Mouse (Mus musculus) heart, embryonic 13.5 days (tissue): ENCODE results near the gene Prss23. TPM values are rescaled to one million over a fixed set of nuclear protein-coding genes. Genes with fewer than 3 reads are reported as not detected.

Experiments
- ATAC-seq: fragments of 200-750 bp; cut with Nextera tagmentation; 2 replicates; pipeline ENCODE4 v1.8.0; 2017; ENCODE audit warnings: moderate TSS enrichment; ENCODE audit not compliant: insufficient number of reproducible peaks, low FRiP score, low TSS enrichment; ENCODE audit errors: extremely low read depth
- H3K27ac ChIP-seq: fragments of 300-500 bp; sonication (generic); replicated peaks from 2 replicates; pipeline ENCODE4 v1.5.1; 2015; ENCODE audit warnings: moderate library complexity, mild to moderate bottlenecking, inconsistent platforms
- H3K27me3 ChIP-seq: fragments of 300-500 bp; sonication (generic); replicated peaks from 2 replicates; pipeline ENCODE4 v1.6.1; 2015; ENCODE audit warnings: mild to moderate bottlenecking, inconsistent platforms
- H3K36me3 ChIP-seq: fragments of 300-500 bp; sonication (generic); 2 replicates; pipeline ENCODE4 v1.6.1; 2015; ENCODE audit warnings: mild to moderate bottlenecking, inconsistent platforms
- H3K4me1 ChIP-seq: fragments of 300-500 bp; sonication (generic); 2 replicates; pipeline ENCODE4 v1.6.1; 2015; ENCODE audit warnings: inconsistent platforms
- H3K4me2 ChIP-seq: fragments of 300-500 bp; sonication (generic); 2 replicates; pipeline ENCODE4 v1.6.1; 2015; ENCODE audit warnings: inconsistent platforms, mild to moderate bottlenecking, moderate library complexity
- H3K4me3 ChIP-seq: fragments of 300-500 bp; sonication (generic); 2 replicates; pipeline ENCODE4 v1.5.1; 2015; ENCODE audit warnings: moderate library complexity, mild to moderate bottlenecking, inconsistent platforms
- H3K9ac ChIP-seq: fragments of 300-500 bp; sonication (generic); 2 replicates; pipeline ENCODE4 v1.6.1; 2015; ENCODE audit warnings: inconsistent platforms, mild to moderate bottlenecking, moderate library complexity
- H3K9me3 ChIP-seq: fragments of 300-500 bp; sonication (generic); 2 replicates; pipeline ENCODE4 v1.6.1; 2016; ENCODE audit warnings: inconsistent platforms
- WGBS: fragments of 180-500 bp; shearing (Covaris S2); methylation state at CpG from one replicate; pipeline ENCODE4 v1.1.7; 2015; ENCODE audit warnings: mixed read lengths; 5-methylcytosine and 5-hydroxymethylcytosine counted together
- polyA plus RNA-seq: library from polyadenylated mRNA; unstranded; fragments of >200 nt; fragmentation: Nextera tagmentation; extraction: Ambion mirVana; gene quantifications from 2 replicates; pipeline ENCODE4 v1.2.1, GENCODE M21; 2015

Gene Prss23
- 32.3 and 33.7 TPM in 2 replicates for polyA plus RNA-seq

GRCm38 (mm10) chr7:89526731-89527429 lies at the start of gene Prss23:
Gene Prss23 (minus strand): TSS chr7:89527187.
- no peaks in the 10 kb centered on the region for H3K9me3 ChIP-seq
- H3K36me3 ChIP-seq: no peaks in the 10 kb centered on the region
- H3K4me3 ChIP-seq: peak within 1 kb of the TSS; percentile 10; the same call in 1 of the 2 replicates
- peak within 1 kb of the TSS; percentile 47 for H3K4me2 ChIP-seq
- peaks cover 25% of the 10 kb centered on the region for H3K4me1 ChIP-seq
- H3K9ac ChIP-seq: peak within 1 kb of the TSS; percentile 20
- peaks cover 3% of the 10 kb centered on the region; the same call in 1 of the 2 replicates for H3K27me3 ChIP-seq
- WGBS: 29% methylated on average over 16 of the region's 16 CpGs
- peak within 1 kb of the TSS; percentile 80 for H3K27ac ChIP-seq
- no peak for ATAC-seq

DNA sequence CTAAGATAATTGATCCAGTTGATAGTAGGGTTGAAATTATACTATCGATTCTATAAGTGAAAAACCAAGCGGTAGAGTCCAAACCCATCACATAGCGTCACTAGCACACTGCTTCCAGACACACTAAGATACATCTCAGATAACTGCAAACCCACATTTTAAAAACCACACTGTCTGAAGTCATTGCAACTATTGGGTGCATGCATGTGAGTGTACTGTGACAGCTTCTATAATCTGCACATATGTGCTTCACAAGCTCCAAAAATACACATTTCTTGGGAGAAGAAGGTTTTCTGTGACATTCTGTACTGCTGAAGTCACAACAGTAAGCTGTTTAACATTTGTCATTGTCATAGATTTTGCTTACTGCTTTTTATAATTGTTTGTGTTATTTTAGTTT lies 49.1 kb upstream of the Prss23 start:
- Histone ChIP-seq H3K9ac (no peak overlapping the region), H3K27ac (no peak overlapping the region), H3K4me3 (no peak overlapping the region), H3K4me1 (0 out of 2 replicates have a peak, but pooled peaks cover 2% of the 10 kb centered on the region), H3K9me3 (no peaks in the 10 kb centered on the region), H3K27me3 (no peaks in the 10 kb centered on the region), H3K4me2 (no peak overlapping the region), H3K36me3 (no peaks in the 10 kb centered on the region)
- WGBS: 80% methylated on average over 3 of the region's 3 CpGs
- ATAC-seq: no peak

GRCm38 (mm10) chr7:89564569-89564968 lies 37.6 kb upstream of the Prss23 start:
- Histone ChIP-seq H3K9ac (no peak overlapping the region), H3K4me1 (peaks cover 34% of the 10 kb centered on the region), H3K27ac (no peak overlapping the region), H3K9me3 (no peaks in the 10 kb centered on the region), H3K4me3 (no peak overlapping the region), H3K36me3 (no peaks in the 10 kb centered on the region), H3K4me2 (no peak overlapping the region), H3K27me3 (no peaks in the 10 kb centered on the region)
- ATAC-seq: no peak
- 86% methylated on average over 2 of the region's 2 CpGs for WGBS

GRCm38 (mm10) chr7:89563501-89563900 lies 36.5 kb upstream of the Prss23 start:
- H3K27me3 ChIP-seq: no peaks in the 10 kb centered on the region
- H3K4me1 ChIP-seq: peaks cover 40% of the 10 kb centered on the region
- no peak overlapping the region for H3K4me3 ChIP-seq
- no peak overlapping the region for H3K4me2 ChIP-seq
- WGBS: 62% methylated on average over 2 of the region's 2 CpGs
- peak overlapping the region; percentile 42 for H3K27ac ChIP-seq
- no peak for ATAC-seq
- H3K36me3 ChIP-seq: no peaks in the 10 kb centered on the region
- no peak overlapping the region for H3K9ac ChIP-seq
- no peaks in the 10 kb centered on the region for H3K9me3 ChIP-seq

- no peaks in the 10 kb centered on the region for H3K36me3 ChIP-seq
- H3K4me3 ChIP-seq: no peak overlapping the region
- H3K27me3 ChIP-seq: no peaks in the 10 kb centered on the region
- no peak overlapping the region for H3K27ac ChIP-seq
- peaks cover 40% of the 10 kb centered on the region for H3K4me1 ChIP-seq
- no peak for ATAC-seq
- H3K4me2 ChIP-seq: no peak overlapping the region
- H3K9me3 ChIP-seq: no peaks in the 10 kb centered on the region
- WGBS: 40% methylated on average over 2 of the region's 2 CpGs
- no peak overlapping the region for H3K9ac ChIP-seq
These were observed 35.2 kb upstream of the Prss23 start for GRCm38 (mm10) chr7:89562140-89562539.

DNA sequence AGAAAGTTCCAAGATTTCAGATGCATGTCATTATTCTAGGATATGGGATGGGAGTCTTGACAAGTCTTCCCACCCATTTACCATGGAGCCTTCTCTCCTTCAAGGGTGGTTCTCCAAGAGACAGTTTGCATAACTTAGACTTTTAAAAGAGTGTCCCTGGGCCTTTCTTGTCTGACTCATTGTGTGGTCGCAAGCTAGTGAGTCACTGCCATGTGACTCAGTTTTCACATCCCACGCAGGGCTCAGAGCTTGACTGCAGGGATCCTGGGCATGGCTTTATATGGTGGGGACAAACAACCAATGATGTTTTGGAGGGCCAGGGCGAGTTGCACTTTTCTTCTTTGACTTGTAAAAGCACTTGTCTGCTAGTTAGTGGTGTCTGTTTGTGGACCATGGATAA lies 34.0 kb upstream of the Prss23 start:
- Histone ChIP-seq H3K4me1 (peaks cover 40% of the 10 kb centered on the region), H3K9me3 (no peaks in the 10 kb centered on the region), H3K27me3 (no peaks in the 10 kb centered on the region), H3K27ac (no peak overlapping the region), H3K36me3 (no peaks in the 10 kb centered on the region), H3K9ac (no peak overlapping the region), H3K4me3 (no peak overlapping the region), H3K4me2 (no peak overlapping the region)
- ATAC-seq: no peak
- 58% methylated on average over 3 of the region's 3 CpGs for WGBS

DNA sequence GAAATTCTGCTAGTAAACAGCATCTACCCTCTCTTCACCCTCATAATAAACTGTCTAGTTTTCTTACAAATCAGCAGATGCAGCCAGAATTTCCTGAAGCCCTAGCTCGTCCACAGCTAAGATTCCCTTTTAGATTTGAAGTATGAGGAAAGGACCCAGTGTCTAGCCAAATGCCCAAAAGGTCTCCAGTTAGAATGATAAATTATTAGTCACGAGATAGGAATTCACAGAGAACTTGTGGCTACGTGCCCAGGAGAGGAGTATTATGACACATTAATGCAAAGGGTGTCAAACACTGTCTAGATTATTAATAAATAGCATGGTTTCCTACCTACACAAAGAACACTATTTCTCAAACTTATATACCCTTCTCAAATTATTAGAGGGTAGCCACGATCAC lies 32.6 kb upstream of the Prss23 start:
- Histone ChIP-seq H3K27ac (no peak overlapping the region), H3K4me3 (no peak overlapping the region), H3K4me1 (peaks cover 40% of the 10 kb centered on the region), H3K9me3 (no peaks in the 10 kb centered on the region), H3K36me3 (no peaks in the 10 kb centered on the region), H3K27me3 (no peaks in the 10 kb centered on the region), H3K4me2 (no peak overlapping the region), H3K9ac (no peak overlapping the region)
- ATAC-seq: no peak
- 49% methylated on average over 4 of the region's 4 CpGs for WGBS

DNA sequence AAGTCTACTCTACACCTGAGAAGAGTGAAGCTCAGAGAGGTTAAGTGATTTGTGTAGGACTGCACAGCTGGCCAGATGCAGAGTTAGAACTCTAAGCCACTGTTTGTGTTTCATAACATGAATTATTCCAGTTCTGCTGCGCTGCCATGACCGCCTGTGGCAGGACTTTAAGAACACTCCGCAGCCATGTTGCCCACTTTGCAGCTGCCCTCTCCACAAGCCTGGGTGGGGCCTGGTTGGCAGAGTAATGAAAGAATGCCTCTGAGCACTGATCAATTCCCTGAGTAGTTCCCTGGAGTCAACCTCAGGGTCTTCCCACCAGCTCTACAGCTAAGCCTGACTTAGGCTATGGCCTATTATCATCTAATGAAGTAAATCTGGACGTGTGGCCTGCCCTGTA lies 32.1 kb upstream of the Prss23 start:
- H3K36me3 ChIP-seq: no peaks in the 10 kb centered on the region
- no peak overlapping the region for H3K27ac ChIP-seq
- no peak overlapping the region for H3K4me3 ChIP-seq
- 77% methylated on average over 4 of the region's 4 CpGs for WGBS
- H3K27me3 ChIP-seq: no peaks in the 10 kb centered on the region
- H3K4me2 ChIP-seq: no peak overlapping the region
- H3K4me1 ChIP-seq: peaks cover 40% of the 10 kb centered on the region
- no peaks in the 10 kb centered on the region for H3K9me3 ChIP-seq
- no peak for ATAC-seq
- no peak overlapping the region for H3K9ac ChIP-seq

GRCm38 (mm10) chr7:89558446-89559039 lies 31.6 kb upstream of the Prss23 start:
- Histone ChIP-seq H3K9ac (no peak overlapping the region), H3K9me3 (no peaks in the 10 kb centered on the region), H3K27me3 (no peaks in the 10 kb centered on the region), H3K36me3 (no peaks in the 10 kb centered on the region), H3K4me1 (peaks cover 38% of the 10 kb centered on the region), H3K4me2 (no peak overlapping the region), H3K27ac (no peak overlapping the region), H3K4me3 (no peak overlapping the region)
- no peak for ATAC-seq
- 85% methylated on average over 11 of the region's 11 CpGs for WGBS

DNA sequence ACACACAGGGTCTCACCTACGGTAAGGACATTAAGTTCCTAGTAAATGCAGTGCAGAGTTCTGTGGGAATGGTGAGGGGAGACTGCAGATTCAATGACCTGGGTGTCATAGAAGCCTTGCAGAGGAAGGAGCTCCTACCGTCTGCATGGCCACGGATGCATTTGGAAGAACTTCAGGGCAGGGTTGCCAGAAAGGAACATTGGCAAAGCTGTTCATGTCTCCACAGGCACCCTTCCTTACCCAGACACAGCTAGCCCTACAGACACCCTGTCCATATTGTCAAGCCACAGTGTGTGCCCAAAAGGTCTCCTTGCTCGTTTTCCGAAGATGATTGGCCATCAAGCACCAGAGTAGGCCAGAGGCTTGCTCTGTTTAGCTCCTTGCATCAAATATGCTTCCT lies 30.1 kb upstream of the Prss23 start:
- Histone ChIP-seq H3K4me3 (no peak overlapping the region), H3K9ac (no peak overlapping the region), H3K27me3 (no peaks in the 10 kb centered on the region), H3K36me3 (no peaks in the 10 kb centered on the region), H3K4me2 (no peak overlapping the region), H3K27ac (no peak overlapping the region), H3K4me1 (peaks cover 23% of the 10 kb centered on the region), H3K9me3 (no peaks in the 10 kb centered on the region)
- 83% methylated on average over 5 of the region's 5 CpGs for WGBS
- no peak for ATAC-seq

DNA sequence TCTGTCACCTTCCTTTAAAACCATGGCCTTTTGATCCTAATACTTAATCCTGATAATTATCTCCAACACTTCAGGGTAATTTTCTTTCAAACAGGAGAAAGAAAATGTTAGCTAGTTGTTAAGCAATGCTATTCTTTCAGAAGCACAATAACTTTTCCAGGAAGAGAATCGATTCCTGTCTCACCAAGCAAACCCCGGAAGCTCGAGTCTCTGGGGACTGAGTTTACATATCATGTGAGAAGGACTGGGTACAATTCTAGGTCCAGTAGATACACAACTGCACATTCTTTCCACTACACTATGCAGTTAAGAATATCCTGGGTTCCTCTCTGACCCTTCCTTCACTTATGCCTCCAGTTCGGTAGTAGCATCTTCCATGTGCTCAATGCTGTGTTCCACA lies 29.7 kb upstream of the Prss23 start:
- Histone ChIP-seq H3K36me3 (no peaks in the 10 kb centered on the region), H3K9me3 (no peaks in the 10 kb centered on the region), H3K27ac (no peak overlapping the region), H3K4me1 (peaks cover 19% of the 10 kb centered on the region), H3K9ac (no peak overlapping the region), H3K27me3 (no peaks in the 10 kb centered on the region), H3K4me2 (no peak overlapping the region), H3K4me3 (no peak overlapping the region)
- WGBS: 57% methylated on average over 4 of the region's 4 CpGs
- no peak for ATAC-seq

DNA sequence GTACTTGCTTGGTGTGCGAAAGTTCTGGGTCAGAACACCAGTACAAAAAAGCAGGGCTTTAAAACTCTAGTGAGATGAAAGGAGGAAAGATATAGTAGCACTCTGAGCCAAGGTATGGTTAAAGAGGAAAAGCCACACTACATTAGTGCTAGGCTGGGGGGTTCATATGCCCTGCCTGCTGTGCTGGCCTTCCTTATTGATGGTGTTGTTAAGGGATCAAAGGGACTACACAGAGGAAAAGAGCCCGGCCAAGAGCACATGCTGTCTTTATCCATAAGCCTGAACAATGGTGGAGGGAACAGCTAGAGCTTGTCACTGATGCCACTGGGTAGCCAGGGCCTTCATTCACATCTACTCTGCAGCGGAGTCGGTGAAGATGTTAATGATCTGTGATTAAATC lies 28.2 kb upstream of the Prss23 start:
- no peak overlapping the region for H3K4me2 ChIP-seq
- H3K4me1 ChIP-seq: peaks cover 8% of the 10 kb centered on the region
- no peak overlapping the region for H3K9ac ChIP-seq
- H3K36me3 ChIP-seq: no peaks in the 10 kb centered on the region
- no peak overlapping the region for H3K4me3 ChIP-seq
- no peak for ATAC-seq
- no peaks in the 10 kb centered on the region for H3K27me3 ChIP-seq
- H3K27ac ChIP-seq: no peak overlapping the region
- no peaks in the 10 kb centered on the region for H3K9me3 ChIP-seq
- WGBS: 76% methylated on average over 4 of the region's 4 CpGs
